Comparison of ENCODE assay signal across 9 mouse cellular contexts in the genomic region with DNA sequence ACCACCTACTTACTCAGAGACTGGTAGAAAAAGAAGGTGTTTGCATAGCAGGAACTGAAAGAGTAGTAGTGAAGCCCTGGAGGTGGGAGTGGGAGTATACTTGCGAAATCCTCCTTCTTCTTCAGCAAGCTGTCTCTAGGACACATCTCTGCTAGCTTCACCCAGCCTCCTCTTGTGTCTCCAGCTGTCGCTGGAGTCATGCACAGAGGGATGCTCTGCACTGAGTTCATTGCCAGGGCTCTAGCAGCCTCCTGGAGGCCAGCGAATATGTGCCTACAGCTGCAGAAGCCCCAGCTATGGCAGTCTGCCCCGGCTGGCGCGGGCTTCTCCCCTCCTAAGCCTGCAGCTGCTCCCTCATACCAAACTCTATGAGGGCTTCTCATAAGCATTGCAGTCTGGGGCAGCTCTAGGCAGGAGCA.
DNase-seq lines count a peak whose midpoint lies in the region; ATAC-seq and TF ChIP-seq lines count a peak whose summit lies in the region.
"Had no signal": no experiment of that assay in that cellular context is flagged by ENCODE, and none has a peak within 500 bp of the region (broad histone marks: within the 10 kb centered on the region; RNA-seq: fewer than 3 reads in every experiment).

No protein-coding gene starts in this region.

- H3K9ac ChIP-seq in embryonic facial prominence, embryonic 12.5 days, result no peak overlapping the region
- no peak overlapping the region for H3K9ac ChIP-seq in heart, embryonic 11.5 days (ENCODE audit: low read depth, low read length)
- H3K9ac ChIP-seq in kidney, embryonic 14.5 days (ENCODE audit: low read depth, low read length), result no peak overlapping the region
- H3K9ac ChIP-seq: liver, embryonic 13.5 days had no signal

- no peaks in the 10 kb centered on the region for H3K36me3 ChIP-seq in embryonic facial prominence, embryonic 12.5 days
- H3K36me3 ChIP-seq in heart, embryonic 11.5 days (ENCODE audit: control insufficient read depth, insufficient read depth, low read length), result peaks cover 38% of the 10 kb centered on the region
- H3K36me3 ChIP-seq in kidney, embryonic 14.5 days (ENCODE audit: control insufficient read depth, insufficient read depth, low read length), result no peaks in the 10 kb centered on the region
- H3K36me3 ChIP-seq: liver, embryonic 13.5 days had no signal

- no peak for TF ChIP-seq CTCF in cerebellum, adult 2 months (IDR thresholded peaks at IDR 0.05; ENCODE audit: borderline replicate concordance, insufficient read depth, low read depth, low read length)

- peak; percentile 50 to 51 for DNase-seq in cerebellum, adult 2 months
- DNase-seq in layer of hippocampus, postnatal 14 days (ENCODE audit: low spot score in 2 of 2), result peak; percentile 65 to 79
- peak; percentile 64 for DNase-seq in right cerebral cortex, postnatal 14 days
- no peak for DNase-seq in ovary, adult 18-20 months (ENCODE audit: low spot score)
- DNase-seq in spleen, postnatal 10 days (ENCODE audit: low spot score in 2 of 2), result no peak
- DNase-seq: liver, embryonic 13.5 days had no signal

- H3K9me3 ChIP-seq in embryonic facial prominence, embryonic 12.5 days, result no peaks in the 10 kb centered on the region
- H3K9me3 ChIP-seq in heart, embryonic 11.5 days (replicated peaks; ENCODE audit: control insufficient read depth, low read length), result no peaks in the 10 kb centered on the region
- H3K9me3 ChIP-seq in kidney, embryonic 14.5 days (ENCODE audit: control insufficient read depth, low read length), result no peaks in the 10 kb centered on the region
- H3K9me3 ChIP-seq: liver, embryonic 13.5 days had no signal

- H3K4me3 ChIP-seq in cerebellum, adult 2 months (replicated peaks; ENCODE audit: insufficient read depth, low read depth, low read length), result no peak overlapping the region
- H3K4me3 ChIP-seq in embryonic facial prominence, embryonic 12.5 days, result no peak overlapping the region
- no peak overlapping the region for H3K4me3 ChIP-seq in heart, embryonic 11.5 days (ENCODE audit: low read depth, low read length)
- no peak overlapping the region for H3K4me3 ChIP-seq in kidney, embryonic 14.5 days (ENCODE audit: low read length)
- H3K4me3 ChIP-seq: liver, embryonic 13.5 days had no signal

- no peak for ATAC-seq in embryonic facial prominence, embryonic 12.5 days (ENCODE audit: insufficient number of reproducible peaks, insufficient read depth, low FRiP score, low TSS enrichment)
- no peak for ATAC-seq in heart, embryonic 11.5 days (replicated peaks; ENCODE audit: insufficient number of reproducible peaks, low FRiP score, low TSS enrichment)
- ATAC-seq in kidney, embryonic 14.5 days (ENCODE audit: low FRiP score, low TSS enrichment), result no peak

- peaks cover 21% of the 10 kb centered on the region for H3K4me1 ChIP-seq in cerebellum, adult 2 months (ENCODE audit: control insufficient read depth, insufficient read depth, low read length)
- peaks cover 7% of the 10 kb centered on the region; the same call in 1 of the 2 replicates for H3K4me1 ChIP-seq in embryonic facial prominence, embryonic 12.5 days
- H3K4me1 ChIP-seq in heart, embryonic 11.5 days (ENCODE audit: control insufficient read depth, insufficient read depth, low read length), result peaks cover 20% of the 10 kb centered on the region; the same call in 1 of the 2 replicates
- H3K4me1 ChIP-seq in kidney, embryonic 14.5 days (ENCODE audit: control insufficient read depth, insufficient read depth, low read length), result no peaks in the 10 kb centered on the region
- H3K4me1 ChIP-seq: liver, embryonic 13.5 days had no signal

- H3K27me3 ChIP-seq in cerebellum, adult 2 months (ENCODE audit: control insufficient read depth, insufficient read depth, low read length), result no peaks in the 10 kb centered on the region
- H3K27me3 ChIP-seq in embryonic facial prominence, embryonic 12.5 days, result 0 out of 2 replicates have a peak, but pooled peaks cover 6% of the 10 kb centered on the region
- no peaks in the 10 kb centered on the region for H3K27me3 ChIP-seq in heart, embryonic 11.5 days (ENCODE audit: control insufficient read depth, insufficient read depth, low read length)
- no peaks in the 10 kb centered on the region for H3K27me3 ChIP-seq in kidney, embryonic 14.5 days (ENCODE audit: control insufficient read depth, insufficient read depth, low read length)
- H3K27me3 ChIP-seq: liver, embryonic 13.5 days had no signal

- 0 out of 2 replicates have a peak overlapping the region, but pooled peaks have one; percentile 5 for H3K27ac ChIP-seq in cerebellum, adult 2 months (ENCODE audit: insufficient read depth, low read length)
- 0 out of 2 replicates have a peak overlapping the region, but pooled peaks have one; percentile 14 for H3K27ac ChIP-seq in embryonic facial prominence, embryonic 12.5 days
- H3K27ac ChIP-seq in heart, embryonic 11.5 days (ENCODE audit: low read depth, low read length), result 0 out of 2 replicates have a peak overlapping the region, but pooled peaks have one; percentile 10
- no peak overlapping the region for H3K27ac ChIP-seq in kidney, embryonic 14.5 days (ENCODE audit: low read depth, low read length)
- H3K27ac ChIP-seq: liver, embryonic 13.5 days had no signal

- no peak overlapping the region for H3K4me2 ChIP-seq in embryonic facial prominence, embryonic 12.5 days (replicated peaks)
- no peak overlapping the region for H3K4me2 ChIP-seq in heart, embryonic 11.5 days
- no peak overlapping the region for H3K4me2 ChIP-seq in kidney, embryonic 14.5 days (replicated peaks; ENCODE audit: low read depth, low read length)
- H3K4me2 ChIP-seq: liver, embryonic 13.5 days had no signal

- 15% methylated on average over 6 of the region's 6 CpGs for WGBS in cerebellum, adult 2 months
- 75% methylated on average over 6 of the region's 6 CpGs for WGBS in embryonic facial prominence, embryonic 12.5 days
- 74% methylated on average over 6 of the region's 6 CpGs for WGBS in heart, embryonic 11.5 days (ENCODE audit: insufficient replicate concordance)
- 86% methylated on average over 6 of the region's 6 CpGs for WGBS in kidney, embryonic 14.5 days

- TF ChIP-seq POLR2A in cerebellum, adult 2 months (IDR thresholded peaks at IDR 0.05; ENCODE audit: borderline replicate concordance, insufficient read depth, low read length), result no peak

Comparison
In these comparisons a context has a peak if more than half of its experiments do, and no peak if none do; other contexts are left out.
1. DNase-seq: peak in cerebellum, adult 2 months (2 of 2), layer of hippocampus, postnatal 14 days (2 of 2) and right cerebral cortex, postnatal 14 days (single experiment); none in ovary, adult 18-20 months (single experiment) and spleen, postnatal 10 days (0 of 2).